In genomic region chr3:65541552-65541935, GRCm38 (mm10) we compare ENCODE assay signal across 23 mouse cellular contexts. TPM values are rescaled to one million over a fixed set of nuclear protein-coding genes. Genes with fewer than 3 reads are reported as not detected.
A peak's percentile ranks its signal among the peaks of the same experiment; 100 is the strongest.
DNase-seq lines count a peak whose midpoint lies in the region; ATAC-seq and TF ChIP-seq lines count a peak whose summit lies in the region.
"Had no signal": no experiment of that assay in that cellular context is flagged by ENCODE, and none has a peak within 500 bp of the region (broad histone marks: within the 10 kb centered on the region; RNA-seq: fewer than 3 reads in every experiment).

No protein-coding gene starts in this region.

- H3K4me3 ChIP-seq in midbrain, embryonic 11.5 days (ENCODE audit: low read depth, low read length): no peak overlapping the region
- H3K4me3 ChIP-seq in midbrain, embryonic 15.5 days: no peak overlapping the region
- H3K4me3 ChIP-seq in liver, embryonic 11.5 days (ENCODE audit: low read depth, low read length): no peak overlapping the region
- no peak overlapping the region for H3K4me3 ChIP-seq in liver, postnatal 0 days (ENCODE audit: low read depth, low read length)
- no peak overlapping the region for H3K4me3 ChIP-seq in cerebellum, adult 2 months (replicated peaks; ENCODE audit: insufficient read depth, low read depth, low read length)
- H3K4me3 ChIP-seq: embryonic facial prominence, embryonic 13.5 days; erythroblast, embryonic 14.5 days; forebrain, embryonic 12.5 days; gastrocnemius, adult 2 months; hindbrain, embryonic 15.5 days; limb, embryonic 12.5 days; neural tube, embryonic 15.5 days had no signal

- H3K27me3 ChIP-seq in midbrain, embryonic 11.5 days (ENCODE audit: control insufficient read depth, insufficient read depth, low read length): no peaks in the 10 kb centered on the region
- H3K27me3 ChIP-seq in midbrain, embryonic 15.5 days (replicated peaks): no peaks in the 10 kb centered on the region
- H3K27me3 ChIP-seq in liver, embryonic 11.5 days (replicated peaks; ENCODE audit: control insufficient read depth, insufficient read depth, low read length): no peaks in the 10 kb centered on the region
- no peaks in the 10 kb centered on the region for H3K27me3 ChIP-seq in liver, postnatal 0 days (ENCODE audit: insufficient read depth, low read length)
- no peaks in the 10 kb centered on the region for H3K27me3 ChIP-seq in cerebellum, adult 2 months (ENCODE audit: control insufficient read depth, insufficient read depth, low read length)
- H3K27me3 ChIP-seq: embryonic facial prominence, embryonic 13.5 days; forebrain, embryonic 12.5 days; hindbrain, embryonic 15.5 days; limb, embryonic 12.5 days; neural tube, embryonic 15.5 days; Patski had no signal

- no peak overlapping the region for H3K9ac ChIP-seq in midbrain, embryonic 11.5 days (ENCODE audit: low read length)
- no peak overlapping the region for H3K9ac ChIP-seq in midbrain, embryonic 15.5 days
- no peak overlapping the region for H3K9ac ChIP-seq in liver, embryonic 11.5 days (ENCODE audit: low read depth, low read length)
- no peak overlapping the region for H3K9ac ChIP-seq in liver, postnatal 0 days (replicated peaks)
- H3K9ac ChIP-seq: embryonic facial prominence, embryonic 13.5 days; forebrain, embryonic 12.5 days; hindbrain, embryonic 15.5 days; limb, embryonic 12.5 days; lung, embryonic 14.5 days; neural tube, embryonic 15.5 days had no signal

- 0 out of 2 replicates have a peak, but pooled peaks have one; percentile 61 for ATAC-seq in midbrain, embryonic 11.5 days (ENCODE audit: low FRiP score)
- ATAC-seq in midbrain, embryonic 15.5 days (replicated peaks): no peak
- peak; percentile 68 for ATAC-seq in liver, embryonic 11.5 days (replicated peaks; ENCODE audit: low FRiP score)
- ATAC-seq in liver, postnatal 0 days: peak; percentile 92
- ATAC-seq: CD4-positive, CD25-positive, alpha-beta regulatory T cell, adult 4 months; Patski had no signal

- no peaks in the 10 kb centered on the region for H3K36me3 ChIP-seq in midbrain, embryonic 11.5 days (ENCODE audit: control insufficient read depth, insufficient read depth, low read length)
- no peaks in the 10 kb centered on the region for H3K36me3 ChIP-seq in midbrain, embryonic 15.5 days (replicated peaks)
- H3K36me3 ChIP-seq in liver, embryonic 11.5 days (ENCODE audit: control insufficient read depth, insufficient read depth, low read length): no peaks in the 10 kb centered on the region
- H3K36me3 ChIP-seq in liver, postnatal 0 days (replicated peaks; ENCODE audit: insufficient read depth, low read length): no peaks in the 10 kb centered on the region
- H3K36me3 ChIP-seq: embryonic facial prominence, embryonic 13.5 days; forebrain, embryonic 12.5 days; hindbrain, embryonic 15.5 days; limb, embryonic 12.5 days; neural tube, embryonic 15.5 days had no signal

- 0 out of 2 replicates have a peak, but pooled peaks have one; percentile 22 for TF ChIP-seq EP300 in liver, postnatal 0 days (IDR thresholded peaks at IDR 0.05; ENCODE audit: low read depth)

- no peak for TF ChIP-seq POLR2A in cerebellum, adult 2 months (IDR thresholded peaks at IDR 0.05; ENCODE audit: borderline replicate concordance, insufficient read depth, low read length)

- H3K9me3 ChIP-seq in midbrain, embryonic 11.5 days (ENCODE audit: control insufficient read depth, low read length): no peaks in the 10 kb centered on the region
- H3K9me3 ChIP-seq in midbrain, embryonic 15.5 days: no peaks in the 10 kb centered on the region
- no peaks in the 10 kb centered on the region for H3K9me3 ChIP-seq in liver, embryonic 11.5 days (ENCODE audit: control insufficient read depth, low read length)
- no peaks in the 10 kb centered on the region for H3K9me3 ChIP-seq in liver, postnatal 0 days (ENCODE audit: low read length)
- H3K9me3 ChIP-seq: embryonic facial prominence, embryonic 13.5 days; forebrain, embryonic 12.5 days; hindbrain, embryonic 15.5 days; limb, embryonic 12.5 days; neural tube, embryonic 15.5 days had no signal

- H3K4me1 ChIP-seq in midbrain, embryonic 11.5 days (ENCODE audit: control insufficient read depth, insufficient read depth, low read length): no peaks in the 10 kb centered on the region
- no peaks in the 10 kb centered on the region for H3K4me1 ChIP-seq in midbrain, embryonic 15.5 days
- peaks cover 6% of the 10 kb centered on the region for H3K4me1 ChIP-seq in liver, embryonic 11.5 days (replicated peaks; ENCODE audit: control insufficient read depth, insufficient read depth, low read length)
- peaks cover 7% of the 10 kb centered on the region; the same call in 1 of the 2 replicates for H3K4me1 ChIP-seq in liver, postnatal 0 days (ENCODE audit: insufficient read depth)
- H3K4me1 ChIP-seq in cerebellum, adult 2 months (ENCODE audit: control insufficient read depth, insufficient read depth, low read length): no peaks in the 10 kb centered on the region
- H3K4me1 ChIP-seq: embryonic facial prominence, embryonic 13.5 days; limb, embryonic 12.5 days; neural tube, embryonic 15.5 days had no signal

- WGBS in midbrain, embryonic 11.5 days: 39% methylated on average over 4 of the region's 4 CpGs
- 42% methylated on average over 4 of the region's 4 CpGs for WGBS in midbrain, embryonic 15.5 days
- WGBS in liver, embryonic 11.5 days: 21% methylated on average over 4 of the region's 4 CpGs
- 32% methylated on average over 4 of the region's 4 CpGs for WGBS in liver, postnatal 0 days (ENCODE audit: insufficient replicate concordance)
- 80% methylated on average over 4 of the region's 4 CpGs for WGBS in cerebellum, adult 2 months

- no peak overlapping the region for H3K27ac ChIP-seq in midbrain, embryonic 11.5 days (ENCODE audit: low read depth, low read length)
- no peak overlapping the region for H3K27ac ChIP-seq in midbrain, embryonic 15.5 days
- H3K27ac ChIP-seq in liver, embryonic 11.5 days (ENCODE audit: low read depth, low read length): no peak overlapping the region; the same call in 1 of the 2 replicates
- peak overlapping the region; percentile 29; the same call in 1 of the 2 replicates for H3K27ac ChIP-seq in liver, postnatal 0 days (ENCODE audit: low read depth)
- H3K27ac ChIP-seq in cerebellum, adult 2 months (ENCODE audit: insufficient read depth, low read length): no peak overlapping the region
- H3K27ac ChIP-seq: embryonic facial prominence, embryonic 13.5 days; forebrain, embryonic 12.5 days; gastrocnemius, adult 2 months; hindbrain, embryonic 15.5 days; limb, embryonic 12.5 days; neural tube, embryonic 15.5 days had no signal

- no peak for DNase-seq in midbrain, embryonic 11.5 days (ENCODE audit: low spot score, missing footprints)
- no peak for DNase-seq in liver, embryonic 11.5 days (ENCODE audit: low spot score)
- no peak for DNase-seq in liver, postnatal 0 days
- DNase-seq in cerebellum, adult 2 months: no peak
- DNase-seq in layer of hippocampus, adult 9-10 months (ENCODE audit: low spot score): no peak
- no peak for DNase-seq in kidney, postnatal 4 days
- DNase-seq: adrenal gland, adult 8-10 months; cerebellum, adult 18-20 months; cerebellum, postnatal 36 days; embryo, embryonic 11 days; gastrocnemius, adult 2 months; lung, embryonic 14.5 days; thymus, postnatal 25 days had no signal

- no peak overlapping the region for H3K4me2 ChIP-seq in midbrain, embryonic 11.5 days
- H3K4me2 ChIP-seq in midbrain, embryonic 15.5 days: no peak overlapping the region
- H3K4me2 ChIP-seq in liver, embryonic 11.5 days: no peak overlapping the region
- H3K4me2 ChIP-seq in liver, postnatal 0 days (ENCODE audit: low read depth, low read length): no peak overlapping the region
- H3K4me2 ChIP-seq: embryonic facial prominence, embryonic 13.5 days; forebrain, embryonic 12.5 days; heart, embryonic 11.5 days; hindbrain, embryonic 15.5 days; limb, embryonic 12.5 days; lung, embryonic 14.5 days; neural tube, embryonic 15.5 days had no signal

- no peak for TF ChIP-seq CTCF in liver, postnatal 0 days (IDR thresholded peaks at IDR 0.05; ENCODE audit: low read depth)
- no peak for TF ChIP-seq CTCF in cerebellum, adult 2 months (IDR thresholded peaks at IDR 0.05; ENCODE audit: borderline replicate concordance, insufficient read depth, low read depth, low read length)

RNA-seq across cellular contexts. Expression of gene Tiparp, which starts 13.3 kb away (rescaled TPM):
- polyA plus RNA-seq in midbrain, embryonic 11.5 days (2014; fragmentation: Nextera tagmentation; extraction: Ambion mirVana): 38.8 and 41.6 TPM in 2 replicates
- polyA plus RNA-seq in midbrain, embryonic 15.5 days (2015; fragmentation: Nextera tagmentation; extraction: Ambion mirVana): 25.8 and 27.3 TPM in 2 replicates
- polyA plus RNA-seq in liver, embryonic 11.5 days (2014; fragmentation: Nextera tagmentation; extraction: Ambion mirVana): 18.0 and 20.9 TPM in 2 replicates
- 7.4 and 7.5 TPM in 2 replicates for polyA plus RNA-seq in liver, postnatal 0 days (2015; fragmentation: Nextera tagmentation; extraction: Ambion mirVana)
- 7.9 and 8.3 TPM in 2 replicates for polyA plus RNA-seq in cerebellum, adult 2 months (2012; rRNA removed)
